Mouse (Mus musculus) hindbrain, embryonic 11.5 days (tissue): ENCODE results near the gene Sf1. TPM values are rescaled to one million over a fixed set of nuclear protein-coding genes. Genes with fewer than 3 reads are reported as not detected.

Source experiments
- ATAC-seq: fragments of 200-750 bp; cut with Nextera tagmentation; 2 replicates; pipeline ENCODE4 v1.8.0; 2017; ENCODE audit warnings: mild to moderate bottlenecking, moderate TSS enrichment, moderate library complexity; ENCODE audit not compliant: low FRiP score
- DNase-seq: peaks from one replicate; pipeline ENCODE4 v3.0.0-alpha.2; 2015; ENCODE audit warnings: low spot score
- H3K27ac ChIP-seq: fragments of 300-500 bp; sonication (generic); 2 replicates; pipeline ENCODE4 v1.5.1; 2014; ENCODE audit warnings: mild to moderate bottlenecking, low read depth, low read length
- H3K27me3 ChIP-seq: fragments of 300-500 bp; sonication (generic); 2 replicates; pipeline ENCODE4 v1.6.1; 2014; ENCODE audit warnings: mild to moderate bottlenecking, low read length, moderate library complexity, mixed read lengths; ENCODE audit not compliant: control insufficient read depth, insufficient read depth
- H3K36me3 ChIP-seq: fragments of 300-500 bp; sonication (generic); 2 replicates; pipeline ENCODE4 v1.6.1; 2014; ENCODE audit warnings: mild to moderate bottlenecking, low read length, moderate library complexity, mixed read lengths; ENCODE audit not compliant: control insufficient read depth, insufficient read depth
- H3K4me1 ChIP-seq: fragments of 300-500 bp; sonication (generic); replicated peaks from 2 replicates; pipeline ENCODE4 v1.6.1; 2014; ENCODE audit warnings: low read length, mixed read lengths; ENCODE audit not compliant: control insufficient read depth, insufficient read depth
- H3K4me2 ChIP-seq: fragments of 300-500 bp; sonication (generic); replicated peaks from 2 replicates; pipeline ENCODE4 v1.6.1; 2014; ENCODE audit warnings: mild to moderate bottlenecking, low read depth, low read length
- H3K4me3 ChIP-seq: fragments of 300-500 bp; sonication (generic); 2 replicates; pipeline ENCODE4 v1.5.1; 2014; ENCODE audit warnings: low read depth, low read length
- H3K9ac ChIP-seq: fragments of 300-500 bp; sonication (generic); 2 replicates; pipeline ENCODE4 v1.6.1; 2014; ENCODE audit warnings: low read depth, low read length
- H3K9me3 ChIP-seq: fragments of 300-500 bp; sonication (generic); 2 replicates; pipeline ENCODE4 v1.6.1; 2016; ENCODE audit warnings: low read length; ENCODE audit not compliant: control insufficient read depth
- WGBS: fragments of 180-500 bp; shearing (Covaris S2); extraction: QIAGEN DNeasy Blood & Tissue Kit; methylation state at CpG from one replicate; pipeline ENCODE4 v1.1.7; 2014; 5-methylcytosine and 5-hydroxymethylcytosine counted together
- polyA plus RNA-seq: library from polyadenylated mRNA; unstranded; fragments of >200 nt; fragmentation: Nextera tagmentation; extraction: Ambion mirVana; gene quantifications from 2 replicates; pipeline ENCODE4 v1.2.1, GENCODE M21; 2014

Sf1 gene
- polyA plus RNA-seq, 1 experiment from 2014 or later = 156 TPM

- H3K4me3 ChIP-seq = no peak overlapping the region
- H3K4me2 ChIP-seq = no peak overlapping the region
- peaks cover 6% of the 10 kb centered on the region for H3K4me1 ChIP-seq
- no peaks in the 10 kb centered on the region for H3K27me3 ChIP-seq
- DNase-seq (no peak), ATAC-seq (no peak)
- H3K27ac ChIP-seq = no peak overlapping the region
- 69% methylated on average over 5 of the region's 5 CpGs for WGBS
- no peaks in the 10 kb centered on the region for H3K9me3 ChIP-seq
- no peak overlapping the region for H3K9ac ChIP-seq
- no peaks in the 10 kb centered on the region for H3K36me3 ChIP-seq
Observed at GRCm38 (mm10) chr19:6331178-6331577, 32.3 kb upstream of the Sf1 start.

- H3K9me3 ChIP-seq = no peaks in the 10 kb centered on the region
- H3K4me3 ChIP-seq = no peak overlapping the region
- no peaks in the 10 kb centered on the region for H3K36me3 ChIP-seq
- WGBS = 26% methylated on average over 13 of the region's 13 CpGs
- no peak overlapping the region for H3K9ac ChIP-seq
- ATAC-seq = no peak
- H3K27ac ChIP-seq = no peak overlapping the region
- peak overlapping the region; percentile 33 for H3K4me2 ChIP-seq
- H3K4me1 ChIP-seq = peaks cover 12% of the 10 kb centered on the region
- peak; percentile 78 for DNase-seq
- H3K27me3 ChIP-seq = no peaks in the 10 kb centered on the region
Observed at GRCm38 (mm10) chr19:6331719-6332516, 31.6 kb upstream of the Sf1 start.

DNA sequence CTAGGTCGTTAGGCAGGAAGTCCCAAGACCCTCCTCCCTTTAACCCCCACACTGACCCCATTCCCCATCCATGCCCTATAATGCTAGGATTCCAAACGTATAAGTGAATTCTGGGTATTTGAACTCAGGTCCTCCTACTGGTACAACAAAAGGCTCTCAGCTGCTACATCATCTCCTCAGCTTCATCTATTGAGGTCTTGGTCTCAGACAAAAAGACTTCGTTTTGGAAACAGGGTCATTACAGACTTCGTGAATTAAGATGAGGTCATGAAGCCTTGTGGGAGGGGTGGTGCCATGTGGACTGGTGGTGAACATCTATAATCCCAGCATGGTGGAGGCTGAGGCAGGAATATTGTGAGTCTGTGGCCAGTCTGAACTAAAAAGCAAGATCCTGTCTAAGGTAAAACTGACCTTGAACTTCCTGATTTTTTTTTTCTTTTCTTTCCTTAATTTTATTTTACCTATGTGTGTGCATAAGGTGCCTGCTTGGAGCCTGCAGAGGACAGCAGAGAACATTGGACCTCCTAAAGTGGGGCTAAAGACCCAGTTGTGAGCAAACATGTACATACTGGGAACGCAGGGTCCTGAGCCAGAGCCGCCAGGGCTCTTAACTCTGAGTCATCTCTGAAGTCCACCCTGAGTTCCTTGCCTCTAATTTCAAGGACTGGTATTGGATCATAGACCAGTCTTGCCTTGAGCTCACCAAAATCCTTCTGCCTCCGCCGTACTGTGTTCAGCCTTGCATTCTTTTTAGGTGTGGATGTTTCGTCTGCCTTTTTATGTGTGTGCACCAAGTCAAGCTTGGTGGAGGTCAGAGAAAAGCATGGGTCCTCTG, 29.5 kb upstream of the Sf1 start:
- no peaks in the 10 kb centered on the region for H3K9me3 ChIP-seq
- H3K27me3 ChIP-seq = no peaks in the 10 kb centered on the region

GRCm38 (mm10) chr19:6334673-6335457, 28.6 kb upstream of the Sf1 start, which contains the start of gene Men1:
Gene Men1, plus strand, starts transcription at chr19:6334979.
- peak within 1 kb of the TSS; percentile 91 for H3K9ac ChIP-seq
- H3K4me1 ChIP-seq = peaks cover 12% of the 10 kb centered on the region
- H3K4me3 ChIP-seq = peak within 1 kb of the TSS; percentile 88
- peak within 1 kb of the TSS; percentile 60; the same call in 1 of the 2 replicates for H3K27ac ChIP-seq
- H3K27me3 ChIP-seq = no peaks in the 10 kb centered on the region
- ATAC-seq (peak; percentile 93), DNase-seq (peak; percentile 96)
- 0% methylated on average over 43 of the region's 43 CpGs for WGBS
- H3K9me3 ChIP-seq = no peaks in the 10 kb centered on the region
- peaks cover 4% of the 10 kb centered on the region; the same call in 1 of the 2 replicates for H3K36me3 ChIP-seq
- H3K4me2 ChIP-seq = peak within 1 kb of the TSS; percentile 96

More for the DNA sequence above, 29.5 kb upstream of the Sf1 start:
- Histone ChIP-seq H3K4me1 (peaks cover 12% of the 10 kb centered on the region), H3K36me3 (peaks cover 4% of the 10 kb centered on the region; the same call in 1 of the 2 replicates), H3K27ac (peak overlapping the region; percentile 56; the same call in 1 of the 2 replicates), H3K4me3 (peak overlapping the region; percentile 88; the same call in 1 of the 2 replicates), H3K4me2 (peak overlapping the region; percentile 40), H3K9ac (0 out of 2 replicates have a peak overlapping the region, but pooled peaks have one; percentile 28)
- ATAC-seq (no peak), DNase-seq (no peak)
- 73% methylated on average over 9 of the region's 9 CpGs for WGBS

GRCm38 (mm10) chr19:6335458-6335827, 28.0 kb upstream of the Sf1 start:
- H3K4me2 ChIP-seq = peak overlapping the region; percentile 96
- no peaks in the 10 kb centered on the region for H3K9me3 ChIP-seq
- H3K4me3 ChIP-seq = peak overlapping the region; percentile 88
- ATAC-seq (no peak), DNase-seq (no peak)
- under 1% methylated on average over 24 of the region's 25 CpGs for WGBS
- H3K9ac ChIP-seq = peak overlapping the region; percentile 91
- peaks cover 12% of the 10 kb centered on the region for H3K4me1 ChIP-seq
- H3K27ac ChIP-seq = no peak overlapping the region
- no peaks in the 10 kb centered on the region for H3K27me3 ChIP-seq
- peaks cover 8% of the 10 kb centered on the region; the same call in 1 of the 2 replicates for H3K36me3 ChIP-seq

GRCm38 (mm10) chr19:6336920-6337319, 26.6 kb upstream of the Sf1 start:
- H3K27me3 ChIP-seq = no peaks in the 10 kb centered on the region
- no peak for DNase-seq
- H3K27ac ChIP-seq = no peak overlapping the region
- no peak for ATAC-seq
- H3K4me3 ChIP-seq = peak overlapping the region; percentile 88; the same call in 1 of the 2 replicates
- peak overlapping the region; percentile 5; the same call in 1 of the 2 replicates for H3K9ac ChIP-seq
- WGBS = 96% methylated on average over 10 of the region's 10 CpGs
- peaks cover 14% of the 10 kb centered on the region for H3K4me1 ChIP-seq
- peaks cover 8% of the 10 kb centered on the region; the same call in 1 of the 2 replicates for H3K36me3 ChIP-seq
- peak overlapping the region; percentile 96 for H3K4me2 ChIP-seq
- no peaks in the 10 kb centered on the region for H3K9me3 ChIP-seq

GRCm38 (mm10) chr19:6338171-6338570, 25.3 kb upstream of the Sf1 start:
- DNase-seq (no peak), ATAC-seq (no peak)
- Histone ChIP-seq H3K27ac (no peak overlapping the region), H3K9me3 (no peaks in the 10 kb centered on the region), H3K4me2 (no peak overlapping the region), H3K27me3 (no peaks in the 10 kb centered on the region), H3K4me1 (peaks cover 14% of the 10 kb centered on the region), H3K36me3 (peaks cover 8% of the 10 kb centered on the region; the same call in 1 of the 2 replicates), H3K4me3 (no peak overlapping the region), H3K9ac (no peak overlapping the region)
- WGBS = 98% methylated on average over 7 of the region's 7 CpGs

DNA sequence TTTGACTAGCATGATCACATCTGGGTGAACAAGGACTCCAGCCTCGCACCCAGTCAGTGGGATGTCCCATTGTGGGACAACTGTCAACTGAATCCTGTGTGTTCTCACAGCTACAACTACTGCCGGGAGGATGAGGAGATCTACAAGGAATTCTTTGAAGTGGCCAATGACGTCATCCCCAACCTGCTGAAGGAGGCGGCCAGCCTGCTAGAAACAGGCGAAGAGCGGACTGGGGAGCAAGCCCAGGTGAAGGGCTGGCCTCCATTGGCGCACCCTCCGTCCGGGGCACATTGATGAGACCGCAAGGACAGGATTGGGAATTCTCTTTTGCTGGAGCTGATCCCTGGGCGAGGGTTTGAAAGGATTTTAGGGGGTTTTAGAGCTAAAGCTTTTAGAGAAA, 24.8 kb upstream of the Sf1 start:
- WGBS = 96% methylated on average over 11 of the region's 11 CpGs
- Histone ChIP-seq H3K4me2 (no peak overlapping the region), H3K9me3 (no peaks in the 10 kb centered on the region), H3K27ac (no peak overlapping the region), H3K27me3 (no peaks in the 10 kb centered on the region), H3K4me3 (no peak overlapping the region), H3K36me3 (peaks cover 8% of the 10 kb centered on the region; the same call in 1 of the 2 replicates), H3K9ac (no peak overlapping the region), H3K4me1 (peaks cover 14% of the 10 kb centered on the region)
- no peak for DNase-seq
- no peak for ATAC-seq
